Mouse (Mus musculus) cortical plate, adult 2 months (tissue): ENCODE data around the gene Bmpr2. TPM values are rescaled to one million over a fixed set of nuclear protein-coding genes. Genes with fewer than 3 reads are reported as not detected.

Experiments
- H3K27ac ChIP-seq: fragments of 200-500 bp; 2 replicates; pipeline ENCODE4 v1.5.1; 2012; ENCODE audit warnings: low read length, control low read depth, inconsistent platforms; ENCODE audit not compliant: insufficient read depth
- H3K4me1 ChIP-seq: fragments of 200-500 bp; 2 replicates; pipeline ENCODE4 v1.6.1; 2011; ENCODE audit warnings: low read length; ENCODE audit not compliant: control insufficient read depth, insufficient read depth
- H3K4me3 ChIP-seq: fragments of 200-500 bp; 2 replicates; pipeline ENCODE4 v1.5.1; 2011; ENCODE audit warnings: mild to moderate bottlenecking, low read length, control low read depth; ENCODE audit not compliant: insufficient read depth
- CTCF ChIP-seq: fragments of 200-500 bp; IDR thresholded peaks from 2 replicates; pipeline ENCODE4 v1.5.1; 2011; ENCODE audit warnings: mild to moderate bottlenecking, control low read depth, low read length; ENCODE audit not compliant: insufficient read depth; ENCODE audit errors: extremely low read depth
- POLR2A ChIP-seq: fragments of 200-500 bp; IDR thresholded peaks from 2 replicates; pipeline ENCODE4 v1.6.1; 2011; ENCODE audit warnings: mild to moderate bottlenecking, low read length, control low read depth; ENCODE audit not compliant: insufficient read depth; ENCODE audit errors: extremely low read depth
- polyA plus RNA-seq: library from polyadenylated mRNA; depleted of rRNA; stranded (reverse); fragments of >200 nt; gene quantifications from 2 replicates; pipeline ENCODE4 v1.2.3, GENCODE M21; 2012

Gene Bmpr2
- polyA plus RNA-seq, 1 experiment: 29.7 TPM

GRCm38 (mm10) chr1:59905916-59906315 is 142.7 kb downstream of the Bmpr2 start:
- Histone ChIP-seq H3K27ac (no peak overlapping the region), H3K4me3 (no peak overlapping the region), H3K4me1 (no peaks in the 10 kb centered on the region)
- TF ChIP-seq POLR2A (no peak), CTCF (no peak)

GRCm38 (mm10) chr1:59906819-59907521 is 143.8 kb downstream of the Bmpr2 start:
- Histone ChIP-seq H3K4me3 (no peak overlapping the region), H3K27ac (no peak overlapping the region)
- no peak for TF ChIP-seq POLR2A
- no peak for TF ChIP-seq CTCF

GRCm38 (mm10) chr1:59907700-59908099 is 144.5 kb downstream of the Bmpr2 start:
- no peak overlapping the region for H3K4me3 ChIP-seq
- H3K4me1 ChIP-seq: no peaks in the 10 kb centered on the region
- H3K27ac ChIP-seq: no peak overlapping the region
- TF ChIP-seq CTCF: no peak
- TF ChIP-seq POLR2A: no peak

More at GRCm38 (mm10) chr1:59906819-59907521, 143.8 kb downstream of the Bmpr2 start:
- H3K4me1 ChIP-seq: no peaks in the 10 kb centered on the region

GRCm38 (mm10) chr1:59910941-59911340 is 147.7 kb downstream of the Bmpr2 start:
- Histone ChIP-seq H3K4me3 (no peak overlapping the region), H3K4me1 (peaks cover 6% of the 10 kb centered on the region; the same call in 1 of the 2 replicates), H3K27ac (no peak overlapping the region)
- TF ChIP-seq POLR2A: no peak
- no peak for TF ChIP-seq CTCF

GRCm38 (mm10) chr1:59912413-59913157 is 149.4 kb downstream of the Bmpr2 start, which contains the start of gene Fam117b:
Fam117b (plus strand) TSS chr1:59913006.
- Histone ChIP-seq H3K4me3 (peak within 1 kb of the TSS; percentile 97), H3K27ac (peak within 1 kb of the TSS; percentile 99), H3K4me1 (peaks cover 7% of the 10 kb centered on the region; the same call in 1 of the 2 replicates)
- TF ChIP-seq POLR2A (peak; percentile 68), CTCF (no peak)

GRCm38 (mm10) chr1:59913195-59913868 is 150.1 kb downstream of the Bmpr2 start:
- Histone ChIP-seq H3K4me1 (peaks cover 7% of the 10 kb centered on the region; the same call in 1 of the 2 replicates), H3K4me3 (peak overlapping the region; percentile 97), H3K27ac (peak overlapping the region; percentile 99)
- TF ChIP-seq POLR2A (0 out of 2 replicates have a peak, but pooled peaks have one; percentile 29), CTCF (no peak)

- H3K4me1 ChIP-seq: peaks cover 7% of the 10 kb centered on the region; the same call in 1 of the 2 replicates
- TF ChIP-seq POLR2A (0 out of 2 replicates have a peak, but pooled peaks have one; percentile 10), CTCF (no peak)
- peak overlapping the region; percentile 97 for H3K4me3 ChIP-seq
- H3K27ac ChIP-seq: no peak overlapping the region
Observed at GRCm38 (mm10) chr1:59913869-59914225, 150.6 kb downstream of the Bmpr2 start.

GRCm38 (mm10) chr1:59914799-59915198 is 151.6 kb downstream of the Bmpr2 start:
- no peak for TF ChIP-seq CTCF
- no peak for TF ChIP-seq POLR2A
- H3K27ac ChIP-seq: no peak overlapping the region

GRCm38 (mm10) chr1:59915843-59916610 is 152.8 kb downstream of the Bmpr2 start:
- no peak overlapping the region for H3K27ac ChIP-seq
- TF ChIP-seq CTCF (no peak), POLR2A (no peak)
- no peak overlapping the region for H3K4me3 ChIP-seq
- H3K4me1 ChIP-seq: peaks cover 7% of the 10 kb centered on the region; the same call in 1 of the 2 replicates

More at GRCm38 (mm10) chr1:59914799-59915198, 151.6 kb downstream of the Bmpr2 start:
- Histone ChIP-seq H3K4me1 (peaks cover 7% of the 10 kb centered on the region; the same call in 1 of the 2 replicates), H3K4me3 (peak overlapping the region; percentile 97; the same call in 1 of the 2 replicates)

GRCm38 (mm10) chr1:59917401-59917800 is 154.2 kb downstream of the Bmpr2 start:
- no peak overlapping the region for H3K27ac ChIP-seq
- TF ChIP-seq POLR2A (no peak), CTCF (no peak)
- H3K4me3 ChIP-seq: no peak overlapping the region
- H3K4me1 ChIP-seq: peaks cover 7% of the 10 kb centered on the region; the same call in 1 of the 2 replicates
